Mouse (Mus musculus) kidney, postnatal 36 days (tissue): ENCODE measurements around the gene Tfb2m.

Source experiments
- DNase-seq, 2 experiments: peaks; one replicate each; pipeline ENCODE4 v3.0.0; 2021 to 2022; ENCODE audit warnings: mixed read lengths in 2 of 2

Gene Tfb2m

DNA sequence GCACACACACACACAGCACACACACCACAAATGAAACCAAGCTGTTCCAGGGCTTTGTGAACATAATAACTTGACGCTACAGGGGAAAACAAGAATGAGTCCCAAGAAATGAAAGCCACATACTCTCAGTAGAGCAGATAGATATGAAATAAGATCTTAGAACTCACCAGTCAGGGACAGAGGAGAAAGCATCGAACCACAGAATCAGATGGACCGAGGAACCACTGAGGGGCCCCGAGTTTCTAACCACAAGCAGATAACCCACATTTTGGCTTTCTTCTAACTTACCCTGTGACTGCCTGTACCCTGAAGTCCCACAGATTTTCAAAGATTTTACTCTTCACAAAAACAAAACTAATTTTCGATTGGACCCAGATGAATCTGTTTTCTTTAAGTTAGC is 53.2 kb downstream of the Tfb2m start:
- no peak for DNase-seq

DNA sequence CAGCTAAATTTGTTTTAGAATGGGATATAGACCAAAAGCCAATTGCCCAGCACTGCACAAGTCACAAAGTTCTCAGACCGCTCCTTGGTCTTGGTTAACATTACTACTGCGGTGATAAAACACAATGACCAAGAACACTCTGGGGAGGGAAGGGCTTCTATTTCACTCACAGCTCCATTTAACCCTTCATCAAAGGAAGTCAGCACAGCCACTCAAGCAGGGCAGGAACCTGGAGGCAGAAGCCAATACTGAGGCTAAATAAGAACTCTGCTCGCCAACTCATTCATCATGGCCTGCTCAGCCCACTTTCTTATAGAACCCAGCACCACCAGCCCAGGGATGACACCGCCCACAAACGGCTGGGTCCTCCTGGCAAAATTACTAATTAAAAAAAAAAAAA is 57.5 kb downstream of the Tfb2m start:
- no peak for DNase-seq

DNA sequence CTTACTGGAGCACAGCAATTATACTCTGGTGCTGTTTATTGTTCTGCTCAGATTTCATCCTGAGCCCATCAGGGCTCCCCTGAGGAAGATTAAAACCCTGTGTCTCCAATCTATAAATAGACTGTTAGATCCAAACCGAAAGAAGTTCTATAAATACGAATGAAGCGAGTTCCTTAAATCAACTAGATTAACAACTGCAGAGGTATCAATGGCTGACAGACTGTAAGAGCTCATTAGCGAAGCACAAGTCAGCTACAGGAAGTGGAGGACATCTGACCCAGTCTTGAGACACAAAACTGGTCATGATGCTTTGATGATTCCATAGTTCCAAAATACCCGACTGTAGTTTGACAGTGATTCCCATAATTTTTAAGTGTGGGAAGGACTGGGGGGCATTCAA is 58.1 kb downstream of the Tfb2m start:
- DNase-seq = no peak

DNA sequence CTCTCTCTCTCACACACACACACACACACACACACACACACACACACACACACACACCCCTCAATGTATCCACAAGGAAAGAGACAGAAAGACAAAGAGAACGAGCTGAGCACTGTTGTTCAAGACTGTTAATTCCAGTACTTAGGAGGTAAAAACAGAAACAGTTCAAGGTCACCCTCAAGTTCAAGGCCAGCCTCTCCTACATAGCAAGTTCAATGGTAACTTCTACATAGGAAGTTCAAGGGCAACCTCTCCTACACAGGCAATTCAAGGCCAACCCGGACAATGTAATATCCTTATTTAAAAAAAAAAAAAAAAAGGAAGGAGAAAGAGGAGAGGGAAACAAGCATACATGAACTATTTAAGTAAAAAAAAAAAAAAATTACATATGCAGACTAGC is 58.8 kb downstream of the Tfb2m start:
- DNase-seq = no peak

DNA sequence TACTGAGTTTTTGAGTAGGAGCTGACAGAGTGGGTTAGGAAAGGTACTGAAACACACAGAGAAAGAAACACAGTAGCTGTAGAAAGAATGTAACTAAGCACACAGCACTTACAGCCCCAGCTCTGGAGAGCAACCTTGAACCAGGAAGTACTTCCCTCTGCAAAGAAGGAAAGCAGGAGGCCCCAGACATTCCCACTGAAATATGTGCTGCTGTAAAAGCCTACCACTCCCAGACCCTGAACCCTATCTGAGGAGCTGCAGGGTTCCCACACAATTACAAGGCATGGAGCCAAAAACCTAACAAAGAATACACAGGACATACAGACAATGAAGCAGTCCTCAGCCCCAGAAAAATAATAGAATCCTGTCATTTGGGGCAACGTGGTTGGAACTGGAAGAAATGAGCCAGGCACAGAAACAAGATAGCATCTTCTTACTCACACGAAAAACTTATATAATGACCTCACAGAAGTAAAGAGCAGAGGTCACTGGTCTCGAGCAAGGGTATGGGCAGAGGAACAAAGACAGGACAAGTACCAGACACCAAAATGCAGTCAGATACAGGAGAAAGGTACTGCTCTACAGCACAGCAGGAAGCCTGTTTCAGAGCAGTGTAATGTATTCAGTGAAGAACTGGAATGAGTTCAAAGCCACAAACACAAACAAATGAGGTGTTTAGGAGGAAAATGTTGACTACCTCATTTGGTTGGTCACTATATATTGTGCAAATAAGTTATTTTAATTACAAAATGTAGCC is 60.1 kb downstream of the Tfb2m start:
- DNase-seq = no peak

DNA sequence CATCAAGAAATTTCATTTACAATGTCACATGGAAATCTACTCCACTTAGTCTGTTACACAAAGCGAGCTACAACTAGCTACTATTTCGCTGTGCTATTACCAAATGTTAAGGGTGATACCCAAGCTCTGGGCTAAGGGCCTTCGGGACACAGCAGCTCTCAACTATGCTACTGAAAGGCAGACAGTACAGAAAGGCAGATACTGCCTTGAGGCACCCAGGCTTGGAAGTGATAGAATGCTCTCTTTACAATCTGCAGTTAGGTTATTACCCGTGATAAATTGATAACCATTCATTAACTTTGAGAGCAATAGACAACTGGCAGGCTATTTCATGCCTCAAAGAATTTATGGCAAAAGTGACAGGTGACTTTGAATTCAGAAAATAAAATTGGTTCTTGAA is 65.2 kb downstream of the Tfb2m start:
- DNase-seq = no peak
